Comparison of ENCODE assay signal across 22 mouse cellular contexts in genomic region chr2:69155861-69156260, GRCm38 (mm10). TPM values are rescaled to one million over a fixed set of nuclear protein-coding genes. Genes with fewer than 3 reads are reported as not detected.
DNase-seq lines count a peak whose midpoint lies in the region; ATAC-seq lines count a peak whose summit lies in the region.
"Had no signal": no experiment of that assay in that cellular context is flagged by ENCODE, and none has a peak within 500 bp of the region (broad histone marks: within the 10 kb centered on the region; RNA-seq: fewer than 3 reads in every experiment).

No protein-coding gene starts in this region.

- DNase-seq in kidney, postnatal 25 days, result no peak
- DNase-seq in embryonic facial prominence, embryonic 10.5 days (ENCODE audit: low spot score), result peak; percentile 33
- peak; percentile 35 for DNase-seq in embryonic facial prominence, embryonic 11.5 days (ENCODE audit: low spot score)
- peak; percentile 7 for DNase-seq in gastrocnemius, postnatal 25 days
- DNase-seq in layer of hippocampus, adult 11-12 months (ENCODE audit: low spot score), result no peak
- DNase-seq in left cerebral cortex, adult 11 months (ENCODE audit: low spot score), result no peak
- DNase-seq in adrenal gland, adult 8-10 months, result no peak
- DNase-seq: adrenal gland, adult 2 months; cerebellum, adult 8-10 months; heart, postnatal 14 days; kidney, postnatal 14 days; layer of hippocampus, adult 9-11 months; lung, adult 2 months; thymus, adult 2 months had no signal

- H3K4me2 ChIP-seq in kidney, embryonic 15.5 days, result no peak overlapping the region
- H3K4me2 ChIP-seq in embryonic facial prominence, embryonic 11.5 days (ENCODE audit: low read depth, low read length), result no peak overlapping the region
- H3K4me2 ChIP-seq: heart, embryonic 12.5 days; hindbrain, embryonic 12.5 days; midbrain, embryonic 11.5 days had no signal

- peak overlapping the region; percentile 75 for H3K27ac ChIP-seq in kidney, embryonic 15.5 days
- H3K27ac ChIP-seq in embryonic facial prominence, embryonic 10.5 days (replicated peaks), result 0 out of 2 replicates have a peak overlapping the region, but pooled peaks have one; percentile 32
- 0 out of 2 replicates have a peak overlapping the region, but pooled peaks have one; percentile 21 for H3K27ac ChIP-seq in embryonic facial prominence, embryonic 11.5 days (replicated peaks; ENCODE audit: low read depth, low read length)
- H3K27ac ChIP-seq: hindbrain, embryonic 12.5 days had no signal

- peak; percentile 95 for ATAC-seq in kidney, embryonic 15.5 days (replicated peaks; ENCODE audit: low FRiP score)
- ATAC-seq in embryonic facial prominence, embryonic 11.5 days (replicated peaks; ENCODE audit: insufficient number of reproducible peaks, low FRiP score, low TSS enrichment, low read depth), result peak; percentile 84; the same call in 1 of the 2 replicates

- no peak overlapping the region for H3K9ac ChIP-seq in kidney, embryonic 15.5 days
- H3K9ac ChIP-seq in embryonic facial prominence, embryonic 11.5 days (replicated peaks; ENCODE audit: low read length), result no peak overlapping the region
- H3K9ac ChIP-seq: heart, embryonic 12.5 days; hindbrain, embryonic 12.5 days had no signal

- peaks cover 17% of the 10 kb centered on the region for H3K4me1 ChIP-seq in kidney, embryonic 15.5 days
- peaks cover 7% of the 10 kb centered on the region; the same call in 1 of the 2 replicates for H3K4me1 ChIP-seq in embryonic facial prominence, embryonic 10.5 days
- H3K4me1 ChIP-seq in embryonic facial prominence, embryonic 11.5 days (ENCODE audit: control insufficient read depth, insufficient read depth, low read length), result no peaks in the 10 kb centered on the region
- H3K4me1 ChIP-seq: heart, embryonic 12.5 days; hindbrain, embryonic 12.5 days had no signal

- H3K36me3 ChIP-seq in kidney, embryonic 15.5 days, result no peaks in the 10 kb centered on the region
- H3K36me3 ChIP-seq in embryonic facial prominence, embryonic 10.5 days (replicated peaks), result no peaks in the 10 kb centered on the region
- no peaks in the 10 kb centered on the region for H3K36me3 ChIP-seq in embryonic facial prominence, embryonic 11.5 days (replicated peaks; ENCODE audit: control insufficient read depth, insufficient read depth, low read depth, low read length)
- H3K36me3 ChIP-seq: heart, embryonic 12.5 days; hindbrain, embryonic 12.5 days had no signal

- WGBS in kidney, embryonic 15.5 days, result 27% methylated on average over 3 of the region's 3 CpGs
- 56% methylated on average over 3 of the region's 3 CpGs for WGBS in embryonic facial prominence, embryonic 10.5 days
- WGBS in embryonic facial prominence, embryonic 11.5 days, result 47% methylated on average over 3 of the region's 3 CpGs

- H3K9me3 ChIP-seq in kidney, embryonic 15.5 days (replicated peaks), result no peaks in the 10 kb centered on the region
- no peaks in the 10 kb centered on the region for H3K9me3 ChIP-seq in embryonic facial prominence, embryonic 10.5 days
- no peaks in the 10 kb centered on the region for H3K9me3 ChIP-seq in embryonic facial prominence, embryonic 11.5 days (replicated peaks; ENCODE audit: control insufficient read depth, low read length)
- H3K9me3 ChIP-seq: heart, embryonic 12.5 days; hindbrain, embryonic 12.5 days had no signal

- no peak overlapping the region for H3K4me3 ChIP-seq in kidney, embryonic 15.5 days (replicated peaks)
- no peak overlapping the region for H3K4me3 ChIP-seq in embryonic facial prominence, embryonic 10.5 days
- H3K4me3 ChIP-seq in embryonic facial prominence, embryonic 11.5 days (ENCODE audit: low read depth, low read length), result no peak overlapping the region
- H3K4me3 ChIP-seq: heart, embryonic 12.5 days; hindbrain, embryonic 12.5 days had no signal

- no peaks in the 10 kb centered on the region for H3K27me3 ChIP-seq in kidney, embryonic 15.5 days
- no peaks in the 10 kb centered on the region for H3K27me3 ChIP-seq in embryonic facial prominence, embryonic 10.5 days (replicated peaks; ENCODE audit: low read depth, poor library complexity, severe bottlenecking)
- H3K27me3 ChIP-seq in embryonic facial prominence, embryonic 11.5 days (ENCODE audit: control insufficient read depth, insufficient read depth, low read length), result no peaks in the 10 kb centered on the region
- H3K27me3 ChIP-seq: heart, embryonic 12.5 days; hindbrain, embryonic 12.5 days had no signal

RNA-seq across cellular contexts. Expression of gene Nostrin, which starts 20.3 kb away (rescaled TPM):
- polyA plus RNA-seq in kidney, embryonic 15.5 days (2015; fragmentation: Nextera tagmentation; extraction: Ambion mirVana), result 6.4 and 7.5 TPM in 2 replicates
- polyA plus RNA-seq in embryonic facial prominence, embryonic 10.5 days (2016; fragmentation: Nextera tagmentation; extraction: Ambion mirVana), result 0.42 and 0.45 TPM in 2 replicates
- polyA plus RNA-seq in embryonic facial prominence, embryonic 11.5 days (2014; fragmentation: Nextera tagmentation; extraction: Ambion mirVana), result 0.58 and 0.75 TPM in 2 replicates
- 1 to 10 TPM; 1.6 to 1.7 TPM for total RNA-seq in gastrocnemius, postnatal 25 days (2021)
- total RNA-seq in adrenal gland, adult 8-10 months (2022), result 10 to 100 TPM in 1 of 4 experiments, 1 to 10 TPM in 3; 6.1 to 10.8 (median 8.8) TPM

RNA-seq across cellular contexts. Expression of gene Spc25, which starts 50.1 kb away (rescaled TPM):
- polyA plus RNA-seq in kidney, embryonic 15.5 days (2015; fragmentation: Nextera tagmentation; extraction: Ambion mirVana), result 240 TPM in 2 replicates
- polyA plus RNA-seq in embryonic facial prominence, embryonic 10.5 days (2016; fragmentation: Nextera tagmentation; extraction: Ambion mirVana), result 189 and 199 TPM in 2 replicates
- 231 and 241 TPM in 2 replicates for polyA plus RNA-seq in embryonic facial prominence, embryonic 11.5 days (2014; fragmentation: Nextera tagmentation; extraction: Ambion mirVana)
- total RNA-seq in gastrocnemius, postnatal 25 days (2021), result 1 to 10 TPM in 1 of 2 experiments, under 1 TPM in 1; 0.56 to 1.0 TPM
- 1 to 10 TPM; 1.0 to 2.2 (median 1.5) TPM for total RNA-seq in adrenal gland, adult 8-10 months (2022)

RNA-seq across cellular contexts. Expression of gene G6pc2, which starts 55.0 kb away (rescaled TPM):
- 2.9 and 4.6 TPM in 2 replicates for polyA plus RNA-seq in kidney, embryonic 15.5 days (2015; fragmentation: Nextera tagmentation; extraction: Ambion mirVana)
- polyA plus RNA-seq in embryonic facial prominence, embryonic 10.5 days (2016; fragmentation: Nextera tagmentation; extraction: Ambion mirVana), result not detected in 2 replicates
- 0.11 and 0.15 TPM in 2 replicates for polyA plus RNA-seq in embryonic facial prominence, embryonic 11.5 days (2014; fragmentation: Nextera tagmentation; extraction: Ambion mirVana)
- total RNA-seq in gastrocnemius, postnatal 25 days (2021), result not detected
- not detected for total RNA-seq in adrenal gland, adult 8-10 months (2022)
- total RNA-seq: adrenal gland, adult 2 months; gastrocnemius, postnatal 36 days; heart, postnatal 14 days; liver, adult 2 months had no signal
- polyA plus RNA-seq: adrenal gland, adult 2 months; forebrain, embryonic 11.5 days; heart, embryonic 12.5 days; liver, adult 2 months; lung, adult 2 months; midbrain, embryonic 11.5 days; neural tube, embryonic 11.5 days; thymus, adult 2 months had no signal

Comparison
In these comparisons a context has a peak if more than half of its experiments do, and no peak if none do; other contexts are left out.
1. H3K27ac ChIP-seq: peak in every context shown above with its lines; median percentile 75 in kidney, embryonic 15.5 days; 32 in embryonic facial prominence, embryonic 10.5 days; 21 in embryonic facial prominence, embryonic 11.5 days.
2. DNase-seq: peak in embryonic facial prominence, embryonic 10.5 days (single experiment), embryonic facial prominence, embryonic 11.5 days (single experiment) and gastrocnemius, postnatal 25 days (single experiment); none in kidney, postnatal 25 days (0 of 2), layer of hippocampus, adult 11-12 months (single experiment), left cerebral cortex, adult 11 months (single experiment) and adrenal gland, adult 8-10 months (single experiment).